8 mouse cellular contexts compared by ENCODE assay signal in the genomic region with DNA sequence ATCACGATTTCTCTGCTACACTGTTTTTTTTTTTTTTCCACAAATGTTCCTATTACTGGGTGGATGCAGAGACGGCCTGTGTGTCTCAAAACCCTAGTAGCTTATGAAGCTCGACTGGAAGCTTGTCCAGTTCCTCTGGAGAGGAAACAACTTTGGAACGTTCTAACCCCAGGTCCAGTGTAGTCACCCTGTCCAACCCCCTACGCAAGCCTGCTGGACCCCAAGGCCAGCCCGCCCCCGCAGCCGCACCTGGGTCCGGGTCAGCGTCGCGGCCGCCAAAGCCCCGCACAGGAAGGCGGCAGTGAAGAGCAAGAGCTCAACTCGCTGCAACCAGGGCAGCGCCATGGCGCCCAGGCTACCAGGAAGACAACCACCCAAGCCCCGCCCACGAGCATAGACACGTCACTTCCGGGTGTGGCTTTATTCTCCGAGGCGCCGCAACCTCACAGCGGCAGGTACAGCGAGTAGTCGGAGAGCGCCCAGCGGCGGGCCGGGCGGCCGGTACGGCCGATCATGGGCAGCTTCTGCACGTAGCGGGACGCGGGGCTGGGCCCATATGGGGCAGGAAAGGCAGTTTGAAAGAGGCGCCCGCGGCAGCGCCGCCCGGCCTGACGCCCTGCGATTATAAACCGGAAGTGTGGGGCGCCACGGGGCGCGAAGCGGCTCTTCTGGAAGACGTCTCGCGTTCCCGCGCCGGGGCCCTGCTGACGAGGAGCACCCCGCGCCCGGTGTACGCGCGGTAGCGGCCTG. TPM values are rescaled to one million over a fixed set of nuclear protein-coding genes. Genes with fewer than 3 reads are reported as not detected.
DNase-seq lines count a peak whose midpoint lies in the region; ATAC-seq and TF ChIP-seq lines count a peak whose summit lies in the region.

Gene Tmem179b, minus strand, starts transcription at position 382 of the 750 bp plus-strand sequence.

- peak within 1 kb of the TSS; percentile 91 for H3K9ac ChIP-seq in forebrain, embryonic 15.5 days (replicated peaks)
- H3K9ac ChIP-seq in lung, embryonic 14.5 days: peak within 1 kb of the TSS; percentile 94

- no peaks in the 10 kb centered on the region for H3K9me3 ChIP-seq in forebrain, embryonic 15.5 days
- H3K9me3 ChIP-seq in lung, embryonic 14.5 days (ENCODE audit: low read depth, low read length): no peaks in the 10 kb centered on the region

- WGBS in forebrain, embryonic 15.5 days: under 1% methylated on average over 68 of the region's 68 CpGs
- under 1% methylated on average over 68 of the region's 68 CpGs for WGBS in lung, embryonic 14.5 days
- under 1% methylated on average over 68 of the region's 68 CpGs for WGBS in olfactory bulb, adult 2 months
- under 1% methylated on average over 68 of the region's 68 CpGs for WGBS in thymus, adult 2 months

- intact Hi-C loops in heart, postnatal 25 days (cut with DNase I): no loop called here

- peak; percentile 40 for TF ChIP-seq CTCF in layer of hippocampus, adult 2 months (conservative IDR thresholded peaks at IDR 0.05)
- no peak for TF ChIP-seq CTCF in lung, embryonic 14.5 days (IDR thresholded peaks at IDR 0.05; ENCODE audit: low read depth)
- no peak for TF ChIP-seq CTCF in olfactory bulb, adult 2 months (IDR thresholded peaks at IDR 0.05; ENCODE audit: insufficient read depth, low read depth, low read length)
- TF ChIP-seq CTCF in thymus, adult 2 months (IDR thresholded peaks at IDR 0.05; ENCODE audit: borderline replicate concordance, control insufficient read depth, extremely low read depth, insufficient read depth, low read length, poor library complexity): peak; percentile 62; the same call in 1 of the 2 replicates

- peak within 1 kb of the TSS; percentile 80 for H3K4me2 ChIP-seq in forebrain, embryonic 15.5 days (replicated peaks)
- H3K4me2 ChIP-seq in lung, embryonic 14.5 days: peak within 1 kb of the TSS; percentile 99

- peak; percentile 93 for DNase-seq in ES-CJ7 (ENCODE audit: low read depth, low spot score)
- peak; percentile 96 for DNase-seq in cerebellum, adult 11 months
- DNase-seq in heart, postnatal 25 days (ENCODE audit: low spot score): peak; percentile 91
- peak; percentile 94 to 96 for DNase-seq in layer of hippocampus, adult 2 months (ENCODE audit: low spot score in 2 of 2)
- peak; percentile 98 for DNase-seq in lung, embryonic 14.5 days
- peak; percentile 97 for DNase-seq in thymus, adult 2 months

- H3K4me1 ChIP-seq in forebrain, embryonic 15.5 days: peaks cover 45% of the 10 kb centered on the region
- no peaks in the 10 kb centered on the region; the same call in none of the 2 replicates for H3K4me1 ChIP-seq in lung, embryonic 14.5 days (ENCODE audit: insufficient read depth)
- H3K4me1 ChIP-seq in olfactory bulb, adult 2 months (ENCODE audit: control insufficient read depth, insufficient read depth, low read length): peaks cover 16% of the 10 kb centered on the region
- H3K4me1 ChIP-seq in thymus, adult 2 months (replicated peaks; ENCODE audit: control insufficient read depth, insufficient read depth, low read length): peaks cover 23% of the 10 kb centered on the region

- H3K27ac ChIP-seq in forebrain, embryonic 15.5 days (replicated peaks): peak within 1 kb of the TSS; percentile 99
- peak within 1 kb of the TSS; percentile 98 for H3K27ac ChIP-seq in layer of hippocampus, adult 2 months
- peak within 1 kb of the TSS; percentile 99 for H3K27ac ChIP-seq in lung, embryonic 14.5 days (ENCODE audit: low read depth)
- H3K27ac ChIP-seq in olfactory bulb, adult 2 months (ENCODE audit: insufficient read depth, low read depth, low read length): peak within 1 kb of the TSS; percentile 88
- peak within 1 kb of the TSS; percentile 65 for H3K27ac ChIP-seq in thymus, adult 2 months (ENCODE audit: control insufficient read depth, insufficient read depth, low read length)

- H3K4me3 ChIP-seq in forebrain, embryonic 15.5 days: peak within 1 kb of the TSS; percentile 77
- peak within 1 kb of the TSS; percentile 95 for H3K4me3 ChIP-seq in layer of hippocampus, adult 2 months
- peak within 1 kb of the TSS; percentile 72 for H3K4me3 ChIP-seq in lung, embryonic 14.5 days (ENCODE audit: low read depth, low read length)
- H3K4me3 ChIP-seq in olfactory bulb, adult 2 months (ENCODE audit: insufficient read depth, low read depth, low read length): peak within 1 kb of the TSS; percentile 91
- H3K4me3 ChIP-seq in thymus, adult 2 months (ENCODE audit: control insufficient read depth, insufficient read depth, low read length): peak within 1 kb of the TSS; percentile 55

- H3K27me3 ChIP-seq in forebrain, embryonic 15.5 days: no peaks in the 10 kb centered on the region
- H3K27me3 ChIP-seq in lung, embryonic 14.5 days (ENCODE audit: insufficient read depth, low read length): no peaks in the 10 kb centered on the region
- H3K27me3 ChIP-seq in thymus, adult 2 months (ENCODE audit: control insufficient read depth, insufficient read depth, low read length): no peaks in the 10 kb centered on the region

- peaks cover 33% of the 10 kb centered on the region for H3K36me3 ChIP-seq in forebrain, embryonic 15.5 days
- peaks cover 47% of the 10 kb centered on the region for H3K36me3 ChIP-seq in lung, embryonic 14.5 days (ENCODE audit: insufficient read depth)
- H3K36me3 ChIP-seq in thymus, adult 2 months (ENCODE audit: control insufficient read depth, insufficient read depth, low read length): peaks cover 16% of the 10 kb centered on the region

- TF ChIP-seq POLR2A in olfactory bulb, adult 2 months (IDR thresholded peaks at IDR 0.05; ENCODE audit: insufficient read depth, low read depth, low read length): peak; percentile 95
- peak; percentile 98 for TF ChIP-seq POLR2A in thymus, adult 2 months (IDR thresholded peaks at IDR 0.05; ENCODE audit: control insufficient read depth, extremely low read depth, insufficient read depth, low read length, poor library complexity)

- peak; percentile 95 for ATAC-seq in forebrain, embryonic 15.5 days (replicated peaks)
- ATAC-seq in lung, embryonic 14.5 days (ENCODE audit: insufficient read depth): peak; percentile 90

RNA-seq across cellular contexts. Expression of gene Tmem179b, which starts in this region (rescaled TPM):
- 27.4 and 33.9 TPM in 2 replicates for polyA plus RNA-seq in forebrain, embryonic 15.5 days (2015; fragmentation: Nextera tagmentation; extraction: Ambion mirVana)
- total RNA-seq in heart, postnatal 25 days (2021): 10 to 100 TPM; 14.8 to 16.4 TPM
- total RNA-seq in layer of hippocampus, adult 2 months (2021): 1 to 10 TPM; 7.4 to 7.7 TPM
- 67.7 and 72.3 TPM in 2 replicates for polyA plus RNA-seq in lung, embryonic 14.5 days (2014; fragmentation: Nextera tagmentation; extraction: Ambion mirVana)
- polyA plus RNA-seq in olfactory bulb, adult 2 months (2012; ENCODE audit: insufficient read depth, insufficient read length, low replicate concordance, missing spikeins): not detected in 2 replicates
- 168 and 197 TPM in 2 replicates for polyA plus RNA-seq in thymus, adult 2 months (2012; rRNA removed)

Comparison
In these comparisons a context has a peak if more than half of its experiments do, and no peak if none do; other contexts are left out.
1. Peak in every context shown above with its lines: DNase-seq, ATAC-seq, H3K4me3 ChIP-seq and H3K27ac ChIP-seq.
2. RNA of gene Tmem179b (polyA plus RNA-seq): 168 to 197 TPM in thymus, adult 2 months, 67.7 to 72.3 TPM in lung, embryonic 14.5 days and 27.4 to 33.9 TPM in forebrain, embryonic 15.5 days; not detected in olfactory bulb, adult 2 months; every median in the first group is over 10 times any median in the second.
3. CTCF ChIP-seq: peak in layer of hippocampus, adult 2 months (single experiment) and thymus, adult 2 months (single experiment); none in lung, embryonic 14.5 days (single experiment) and olfactory bulb, adult 2 months (single experiment).